Mouse (Mus musculus) myocyte (in vitro differentiated cells): ENCODE results near the gene Ugt1a10.

Source experiments
- E2F4 ChIP-seq: IDR thresholded peaks from one replicate; pipeline ENCODE4 v1.6.1; 2011; ENCODE audit warnings: mild to moderate bottlenecking, control low read depth, moderate library complexity; ENCODE audit not compliant: insufficient read depth
- MAX ChIP-seq: IDR thresholded peaks from one replicate; pipeline ENCODE4 v1.6.1; 2011; ENCODE audit warnings: low read depth, mild to moderate bottlenecking, control low read depth
- MYOD1 ChIP-seq, 3 experiments: IDR thresholded peaks; one replicate each; pipeline ENCODE4 v1.6.1; 2011; ENCODE audit warnings: control low read depth in 2 of 3, low read depth in 2 of 3, mild to moderate bottlenecking in 2 of 3, moderate library complexity in 1 of 3; ENCODE audit not compliant: insufficient read length in 2 of 3, control insufficient read depth in 1 of 3
- MYOG ChIP-seq, 3 experiments: IDR thresholded peaks; one replicate each; pipeline ENCODE4 v1.6.1; 2011; ENCODE audit warnings: control low read depth in 2 of 3, low read depth in 2 of 3, mild to moderate bottlenecking in 2 of 3; ENCODE audit not compliant: insufficient read length in 2 of 3, control insufficient read depth in 1 of 3, insufficient read depth in 1 of 3
- POLR2A ChIP-seq: IDR thresholded peaks from one replicate; pipeline ENCODE4 v1.6.1; 2011; ENCODE audit warnings: low read depth, mild to moderate bottlenecking, control low read depth, moderate library complexity; ENCODE audit not compliant: insufficient read length
- POLR2AphosphoS2 ChIP-seq: IDR thresholded peaks from one replicate; pipeline ENCODE4 v1.6.1; 2011; ENCODE audit warnings: low read depth, control low read depth; ENCODE audit not compliant: insufficient read length
- SRF ChIP-seq: IDR thresholded peaks from one replicate; pipeline ENCODE4 v1.6.1; 2011; ENCODE audit warnings: low read depth; ENCODE audit not compliant: control insufficient read depth, insufficient read length
- TCF12 ChIP-seq: IDR thresholded peaks from one replicate; pipeline ENCODE4 v1.6.1; 2011; ENCODE audit warnings: mild to moderate bottlenecking, control low read depth; ENCODE audit not compliant: poor library complexity, insufficient read depth, severe bottlenecking
- USF1 ChIP-seq: IDR thresholded peaks from one replicate; pipeline ENCODE4 v1.6.1; 2011; ENCODE audit warnings: low read depth, mild to moderate bottlenecking, control low read depth, moderate library complexity

GRCm38 (mm10) chr1:88247660-88248059 is 192.5 kb downstream of the Ugt1a10 start:
- TF ChIP-seq POLR2A, result no peak
- no peak for TF ChIP-seq POLR2AphosphoS2
- TF ChIP-seq USF1, result no peak
- TF ChIP-seq E2F4, result no peak
- TF ChIP-seq TCF12, result no peak
- no peak for TF ChIP-seq MAX
- no peak for TF ChIP-seq SRF
- no peak for TF ChIP-seq MYOG (IDR thresholded peaks at IDR 0.05; ENCODE audit: control insufficient read depth in 1 of 3, insufficient read depth in 1 of 3, insufficient read length in 2 of 3, low read depth in 2 of 3)
- TF ChIP-seq MYOD1 (IDR thresholded peaks at IDR 0.05; ENCODE audit: control insufficient read depth in 1 of 3, insufficient read length in 2 of 3, low read depth in 2 of 3), result no peak
